Mouse (Mus musculus): Measurements from ENCODE around the gene 1700007K13Rik. TPM values are rescaled to one million over a fixed set of nuclear protein-coding genes. Genes with fewer than 3 reads are reported as not detected.
A peak's percentile ranks its signal among the peaks of the same experiment; 100 is the strongest.
"Not testable (repeated sequence)": the region's sequence is repeated elsewhere in the genome, so short reads cannot be mapped to it uniquely, and the experiment has no call there.

The 1700007K13Rik gene
- 3.2 and 3.4 TPM in 2 replicates for polyA plus RNA-seq (2014; fragmentation: Nextera tagmentation; extraction: Ambion mirVana)

DNA sequence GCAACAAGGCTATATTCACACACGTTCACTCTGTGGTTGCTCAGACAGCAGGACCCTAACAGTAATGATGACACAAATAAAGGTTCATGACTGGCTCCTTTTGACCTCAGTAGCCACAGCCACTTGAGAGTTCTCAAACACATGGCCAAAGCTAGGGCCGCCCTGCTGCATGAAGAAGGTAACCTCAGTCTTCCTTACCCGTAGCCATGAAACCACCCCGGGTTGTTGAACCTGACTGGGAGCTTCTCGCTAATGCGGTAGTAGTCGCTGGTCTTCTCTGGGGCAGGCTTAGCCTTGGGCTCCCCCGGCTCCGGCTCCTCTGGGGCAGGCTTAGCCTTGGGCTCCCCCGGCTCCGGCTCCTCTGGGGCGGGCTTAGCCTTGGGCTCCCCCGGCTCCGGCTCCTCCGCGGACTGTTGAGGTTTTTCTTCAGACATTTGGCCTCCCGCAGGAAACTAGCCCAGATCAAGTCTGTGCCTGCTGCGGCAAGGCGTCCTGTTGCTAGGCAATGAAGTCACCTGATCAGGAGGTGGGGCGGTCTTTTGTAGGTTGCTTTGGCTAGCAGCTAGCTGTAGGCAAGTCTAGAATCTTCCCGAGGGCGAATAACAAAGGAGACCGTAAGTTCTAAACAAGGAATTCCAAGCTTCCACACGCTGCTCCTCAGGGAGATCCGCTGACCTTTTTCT is at the start of gene 1700007K13Rik:
TSS of gene 1700007K13Rik (minus strand) at position 497 of the 683 bp plus-strand sequence.
- H3K9ac ChIP-seq (ENCODE audit: low read depth, low read length), result peak within 1 kb of the TSS; percentile 47; the same call in 1 of the 2 replicates
- peak within 1 kb of the TSS; percentile 38 for H3K4me2 ChIP-seq (replicated peaks; ENCODE audit: low read depth, low read length)
- H3K4me3 ChIP-seq (ENCODE audit: low read depth, low read length), result peak within 1 kb of the TSS; percentile 14; the same call in 1 of the 2 replicates
- H3K27ac ChIP-seq (ENCODE audit: low read depth, low read length), result no peak within 1 kb of the TSS
- no peaks in the 10 kb centered on the region for H3K27me3 ChIP-seq (ENCODE audit: control insufficient read depth, insufficient read depth, low read length)
- H3K9me3 ChIP-seq (ENCODE audit: control insufficient read depth, low read length), result no peaks in the 10 kb centered on the region
- WGBS, result 7% methylated on average over 25 of the region's 25 CpGs
- H3K36me3 ChIP-seq (ENCODE audit: control insufficient read depth, insufficient read depth, low read length), result peaks cover 6% of the 10 kb centered on the region; the same call in 1 of the 2 replicates
- DNase-seq (ENCODE audit: low spot score) (peak; percentile 79), ATAC-seq (ENCODE audit: low FRiP score) (peak; percentile 73)
- peaks cover 10% of the 10 kb centered on the region; the same call in 1 of the 2 replicates for H3K4me1 ChIP-seq (replicated peaks; ENCODE audit: control insufficient read depth, insufficient read depth, low read length)

DNA sequence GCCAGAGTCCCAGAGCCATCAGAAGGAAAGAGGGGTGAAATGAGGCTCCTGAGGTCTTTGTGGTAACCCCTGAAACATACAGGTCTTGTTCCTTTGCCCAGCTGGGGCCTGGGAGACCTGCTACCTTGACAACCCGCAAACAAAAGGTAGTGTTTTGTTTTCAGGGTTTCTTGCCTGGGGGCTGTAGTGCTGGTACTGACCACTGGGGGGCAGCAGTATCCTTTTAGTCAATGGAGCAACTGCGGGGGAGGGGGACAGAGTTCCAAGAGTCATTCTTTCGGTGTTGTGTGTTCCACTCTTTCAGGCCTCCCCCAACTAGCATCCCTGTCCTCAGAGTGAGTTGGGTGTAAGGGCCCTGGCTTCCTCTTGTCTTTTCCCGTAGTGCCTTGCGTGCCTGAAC is 48.4 kb upstream of the 1700007K13Rik start:
- H3K9me3 ChIP-seq (ENCODE audit: control insufficient read depth, low read length), result no peaks in the 10 kb centered on the region
- H3K4me1 ChIP-seq (replicated peaks; ENCODE audit: control insufficient read depth, insufficient read depth, low read length), result peaks cover 2% of the 10 kb centered on the region; the same call in 1 of the 2 replicates
- no peaks in the 10 kb centered on the region for H3K36me3 ChIP-seq (ENCODE audit: control insufficient read depth, insufficient read depth, low read length)
- peak overlapping the region; percentile 81 for H3K4me3 ChIP-seq (ENCODE audit: low read depth, low read length)
- ATAC-seq (ENCODE audit: low FRiP score) (no peak), DNase-seq (ENCODE audit: low spot score) (peak; percentile 93)
- H3K9ac ChIP-seq (ENCODE audit: low read depth, low read length), result peak overlapping the region; percentile 98
- 14% methylated on average over 5 of the region's 5 CpGs for WGBS
- no peaks in the 10 kb centered on the region for H3K27me3 ChIP-seq (ENCODE audit: control insufficient read depth, insufficient read depth, low read length)
- 0 out of 2 replicates have a peak overlapping the region, but pooled peaks have one; percentile 31 for H3K27ac ChIP-seq (ENCODE audit: low read depth, low read length)
- H3K4me2 ChIP-seq (replicated peaks; ENCODE audit: low read depth, low read length), result peak overlapping the region; percentile 88

DNA sequence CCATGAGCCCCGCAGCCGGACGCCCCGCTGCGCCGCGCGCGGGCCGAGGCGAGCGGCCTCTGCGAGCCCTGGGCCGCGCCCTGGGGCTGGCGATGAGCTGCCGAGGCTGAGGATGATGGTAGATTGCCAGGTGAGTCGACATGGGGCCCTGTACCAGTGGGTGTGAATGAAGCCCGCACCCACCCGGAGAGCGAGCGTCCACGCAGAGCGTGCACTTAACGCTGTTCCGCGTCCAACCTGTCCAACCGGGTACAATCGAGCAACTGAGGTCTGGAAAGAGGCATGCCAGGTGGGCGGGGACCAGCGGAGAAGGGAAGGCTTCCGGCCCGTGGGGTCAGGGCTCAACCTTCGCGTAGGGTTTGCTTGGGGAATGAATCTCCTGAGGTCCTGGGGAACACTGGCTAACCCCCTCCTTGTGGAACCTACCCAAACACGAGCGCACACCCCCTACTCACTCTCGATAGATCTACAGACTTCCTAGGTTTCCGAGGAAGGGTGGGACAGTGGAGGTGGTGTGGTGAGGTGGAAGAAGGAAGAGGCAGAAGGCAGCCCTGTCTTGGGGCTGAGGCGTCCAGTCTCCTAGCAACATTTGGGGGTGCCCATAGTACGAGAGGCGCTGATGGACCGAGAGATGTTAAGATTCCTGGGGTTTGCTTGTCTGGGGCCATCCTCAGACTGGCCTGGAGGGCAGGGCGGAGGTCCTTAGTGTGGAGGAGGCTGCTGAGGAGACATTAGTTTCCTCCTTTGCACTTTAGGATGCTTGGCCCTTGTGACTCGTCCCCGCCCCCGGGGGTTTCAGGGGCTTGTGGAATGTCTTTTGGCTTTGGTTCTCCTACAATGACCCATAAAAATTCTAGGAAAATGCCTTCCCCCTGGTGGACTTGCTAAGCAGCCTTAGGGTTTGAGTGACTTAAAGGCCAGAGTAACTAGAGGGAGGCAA is 47.6 kb upstream of the 1700007K13Rik start:
- Histone ChIP-seq H3K27me3 (ENCODE audit: control insufficient read depth, insufficient read depth, low read length) (no peaks in the 10 kb centered on the region), H3K9me3 (ENCODE audit: control insufficient read depth, low read length) (no peaks in the 10 kb centered on the region), H3K9ac (ENCODE audit: low read depth, low read length) (peak overlapping the region; percentile 98), H3K27ac (ENCODE audit: low read depth, low read length) (peak overlapping the region; percentile 91), H3K4me3 (ENCODE audit: low read depth, low read length) (peak overlapping the region; percentile 81), H3K4me1 (replicated peaks; ENCODE audit: control insufficient read depth, insufficient read depth, low read length) (peaks cover 2% of the 10 kb centered on the region; the same call in 1 of the 2 replicates), H3K4me2 (replicated peaks; ENCODE audit: low read depth, low read length) (peak overlapping the region; percentile 88), H3K36me3 (ENCODE audit: control insufficient read depth, insufficient read depth, low read length) (no peaks in the 10 kb centered on the region)
- DNase-seq (ENCODE audit: low spot score) (peak; percentile 71), ATAC-seq (ENCODE audit: low FRiP score) (peak; percentile 39)
- 5% methylated on average over 47 of the region's 47 CpGs for WGBS

DNA sequence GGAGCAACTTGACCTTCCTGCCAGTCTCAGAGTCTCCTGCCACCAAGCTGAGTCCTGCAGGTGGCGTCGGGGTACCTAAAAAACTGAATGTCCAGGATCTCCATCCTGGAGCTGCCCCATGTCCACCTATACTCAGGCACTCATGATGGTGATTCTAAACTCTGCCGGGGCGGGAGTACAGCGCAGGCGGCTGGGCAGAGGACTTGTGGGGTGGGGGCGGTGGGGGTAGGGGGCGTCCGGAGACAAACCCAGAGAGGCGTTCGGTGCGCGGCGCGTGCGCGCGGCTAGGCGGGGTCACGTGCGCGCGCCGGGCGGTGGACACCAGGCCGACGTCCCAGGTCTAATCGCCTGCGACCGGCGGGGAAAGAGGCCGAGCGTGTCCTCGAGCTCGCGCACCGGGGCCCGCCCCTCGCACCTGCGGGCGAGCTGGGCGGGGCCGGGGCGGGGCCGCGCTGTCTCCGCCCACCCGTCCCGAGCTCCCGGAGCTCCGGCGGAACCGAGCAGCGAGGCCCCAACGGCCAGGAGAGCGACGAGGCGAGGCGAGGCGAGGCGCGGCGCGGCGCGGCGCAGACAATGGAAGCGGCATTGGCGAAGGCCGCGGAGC is 46.8 kb upstream of the 1700007K13Rik start, which contains the start of gene Ralgds:
TSS of gene Ralgds (plus strand) at position 328 of the 604 bp plus-strand sequence.
- DNase-seq (ENCODE audit: low spot score) (peak; percentile 84), ATAC-seq (ENCODE audit: low FRiP score) (peak; percentile 76)
- Histone ChIP-seq H3K4me1 (replicated peaks; ENCODE audit: control insufficient read depth, insufficient read depth, low read length) (peaks cover 2% of the 10 kb centered on the region; the same call in 1 of the 2 replicates), H3K4me3 (ENCODE audit: low read depth, low read length) (peak within 1 kb of the TSS; percentile 81), H3K9me3 (ENCODE audit: control insufficient read depth, low read length) (no peaks in the 10 kb centered on the region), H3K27ac (ENCODE audit: low read depth, low read length) (peak within 1 kb of the TSS; percentile 91), H3K27me3 (ENCODE audit: control insufficient read depth, insufficient read depth, low read length) (no peaks in the 10 kb centered on the region), H3K4me2 (replicated peaks; ENCODE audit: low read depth, low read length) (peak within 1 kb of the TSS; percentile 88), H3K9ac (ENCODE audit: low read depth, low read length) (peak within 1 kb of the TSS; percentile 98), H3K36me3 (ENCODE audit: control insufficient read depth, insufficient read depth, low read length) (no peaks in the 10 kb centered on the region)
- WGBS, result under 1% methylated on average over 48 of the region's 71 CpGs

DNA sequence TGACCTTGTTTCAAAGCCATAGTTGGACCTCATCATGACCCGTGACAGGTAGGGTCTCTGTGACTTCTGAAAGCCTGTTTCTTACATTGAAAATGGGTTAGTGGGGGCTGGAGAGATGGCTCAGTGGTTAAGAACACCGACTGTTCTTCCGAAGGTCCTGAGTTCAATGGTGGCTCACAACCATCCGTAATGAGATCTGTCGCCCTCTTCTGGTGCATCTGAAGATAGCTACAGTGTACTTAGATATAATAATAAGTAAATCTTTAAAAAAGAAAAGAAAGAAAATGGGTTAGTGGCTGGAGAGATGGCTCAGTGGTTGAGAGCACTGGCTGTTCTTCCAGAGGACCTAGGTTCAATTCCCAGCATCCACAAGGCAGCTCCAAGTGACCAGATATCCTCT is 45.5 kb upstream of the 1700007K13Rik start:
- not testable (repeated sequence) for H3K27ac ChIP-seq (ENCODE audit: low read depth, low read length); ATAC-seq (ENCODE audit: low FRiP score); H3K36me3 ChIP-seq (ENCODE audit: control insufficient read depth, insufficient read depth, low read length); H3K4me2 ChIP-seq (replicated peaks; ENCODE audit: low read depth, low read length); H3K27me3 ChIP-seq (ENCODE audit: control insufficient read depth, insufficient read depth, low read length); H3K9me3 ChIP-seq (ENCODE audit: control insufficient read depth, low read length); H3K4me3 ChIP-seq (ENCODE audit: low read depth, low read length); H3K9ac ChIP-seq (ENCODE audit: low read depth, low read length); H3K4me1 ChIP-seq (replicated peaks; ENCODE audit: control insufficient read depth, insufficient read depth, low read length); DNase-seq (ENCODE audit: low spot score)
- WGBS, result 46% methylated on average over 5 of the region's 5 CpGs

- no peak overlapping the region for H3K4me2 ChIP-seq (replicated peaks; ENCODE audit: low read depth, low read length)
These were observed 40.2 kb upstream of the 1700007K13Rik start for GRCm38 (mm10) chr2:28506291-28506690.

DNA sequence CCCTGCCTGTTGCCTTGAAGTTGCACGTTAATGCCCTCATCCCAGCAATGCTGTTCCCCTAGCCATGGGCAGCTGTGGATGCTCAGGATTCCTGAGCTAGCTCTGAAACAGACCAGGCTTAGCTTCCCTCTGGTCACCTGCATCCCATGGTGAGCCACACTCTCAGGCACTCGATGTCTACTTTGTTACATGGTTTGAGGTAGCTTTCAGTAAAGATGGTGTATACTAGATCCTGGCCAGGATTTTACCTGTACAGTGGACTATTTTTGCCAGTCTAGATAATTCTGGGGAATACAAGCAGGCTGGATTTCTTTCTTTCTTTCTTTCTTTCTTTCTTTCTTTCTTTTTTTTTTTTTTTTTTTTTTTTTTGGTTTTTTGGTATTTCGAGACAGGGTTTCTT is 39.7 kb upstream of the 1700007K13Rik start, which contains the start of gene Gm10134:
TSS of gene Gm10134 (plus strand) at position 301 of the 400 bp plus-strand sequence.
- H3K9ac ChIP-seq (ENCODE audit: low read depth, low read length), result no peak within 1 kb of the TSS
- no peaks in the 10 kb centered on the region for H3K36me3 ChIP-seq (ENCODE audit: control insufficient read depth, insufficient read depth, low read length)
- no peak within 1 kb of the TSS for H3K4me2 ChIP-seq (replicated peaks; ENCODE audit: low read depth, low read length)
- no peak within 1 kb of the TSS for H3K4me3 ChIP-seq (ENCODE audit: low read depth, low read length)
- no peaks in the 10 kb centered on the region for H3K27me3 ChIP-seq (ENCODE audit: control insufficient read depth, insufficient read depth, low read length)
- H3K4me1 ChIP-seq (replicated peaks; ENCODE audit: control insufficient read depth, insufficient read depth, low read length), result no peaks in the 10 kb centered on the region
- H3K9me3 ChIP-seq (ENCODE audit: control insufficient read depth, low read length), result no peaks in the 10 kb centered on the region
- DNase-seq (ENCODE audit: low spot score) (no peak), ATAC-seq (ENCODE audit: low FRiP score) (no peak)
- no peak within 1 kb of the TSS for H3K27ac ChIP-seq (ENCODE audit: low read depth, low read length)
- WGBS, result 79% methylated on average over 3 of the region's 3 CpGs

More at GRCm38 (mm10) chr2:28506291-28506690, 40.2 kb upstream of the 1700007K13Rik start:
- Histone ChIP-seq H3K4me3 (ENCODE audit: low read depth, low read length) (no peak overlapping the region), H3K36me3 (ENCODE audit: control insufficient read depth, insufficient read depth, low read length) (no peaks in the 10 kb centered on the region), H3K27me3 (ENCODE audit: control insufficient read depth, insufficient read depth, low read length) (no peaks in the 10 kb centered on the region), H3K27ac (ENCODE audit: low read depth, low read length) (no peak overlapping the region), H3K9me3 (ENCODE audit: control insufficient read depth, low read length) (no peaks in the 10 kb centered on the region), H3K9ac (ENCODE audit: low read depth, low read length) (no peak overlapping the region), H3K4me1 (replicated peaks; ENCODE audit: control insufficient read depth, insufficient read depth, low read length) (no peaks in the 10 kb centered on the region)
- 78% methylated on average over 6 of the region's 6 CpGs for WGBS
- DNase-seq (ENCODE audit: low spot score), result no peak
- no peak for ATAC-seq (ENCODE audit: low FRiP score)

DNA sequence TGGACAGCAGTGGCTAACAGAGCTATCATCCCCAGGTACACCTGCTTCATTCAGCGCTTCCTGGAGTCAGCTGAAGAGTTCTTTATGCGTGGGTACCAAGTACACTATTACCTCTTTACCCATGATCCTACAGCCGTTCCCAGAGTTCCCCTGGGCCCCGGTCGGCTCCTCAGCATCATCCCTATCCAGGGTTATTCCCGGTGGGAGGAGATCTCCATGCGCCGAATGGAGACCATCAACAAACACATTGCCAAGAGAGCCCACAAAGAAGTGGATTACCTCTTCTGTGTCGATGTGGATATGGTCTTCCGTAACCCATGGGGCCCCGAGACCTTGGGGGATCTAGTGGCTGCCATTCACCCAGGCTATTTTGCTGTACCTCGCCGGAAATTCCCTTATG is 38.5 kb upstream of the 1700007K13Rik start:
- ATAC-seq (ENCODE audit: low FRiP score), result no peak
- Histone ChIP-seq H3K9ac (ENCODE audit: low read depth, low read length) (no peak overlapping the region), H3K27ac (ENCODE audit: low read depth, low read length) (no peak overlapping the region), H3K36me3 (ENCODE audit: control insufficient read depth, insufficient read depth, low read length) (no peaks in the 10 kb centered on the region), H3K9me3 (ENCODE audit: control insufficient read depth, low read length) (no peaks in the 10 kb centered on the region), H3K4me1 (replicated peaks; ENCODE audit: control insufficient read depth, insufficient read depth, low read length) (no peaks in the 10 kb centered on the region), H3K4me3 (ENCODE audit: low read depth, low read length) (no peak overlapping the region), H3K27me3 (ENCODE audit: control insufficient read depth, insufficient read depth, low read length) (no peaks in the 10 kb centered on the region), H3K4me2 (replicated peaks; ENCODE audit: low read depth, low read length) (no peak overlapping the region)
- no peak for DNase-seq (ENCODE audit: low spot score)
- WGBS, result 91% methylated on average over 13 of the region's 13 CpGs
